Mouse (Mus musculus) intestine, embryonic 15.5 days (tissue): ENCODE data around the gene Mesp2. TPM values are rescaled to one million over a fixed set of nuclear protein-coding genes. Genes with fewer than 3 reads are reported as not detected.

ENCODE experiments used
- ATAC-seq: fragments of 200-750 bp; cut with Nextera tagmentation; 2 replicates; pipeline ENCODE4 v1.8.0; 2017; ENCODE audit warnings: moderate TSS enrichment, moderate library complexity
- H3K27ac ChIP-seq: fragments of 300-500 bp; sonication (generic); 2 replicates; pipeline ENCODE4 v1.5.1; 2015; ENCODE audit warnings: mild to moderate bottlenecking, inconsistent platforms
- H3K27me3 ChIP-seq: fragments of 300-500 bp; sonication (generic); replicated peaks from 2 replicates; pipeline ENCODE4 v1.6.1; 2015; ENCODE audit warnings: inconsistent platforms
- H3K36me3 ChIP-seq: fragments of 300-500 bp; sonication (generic); 2 replicates; pipeline ENCODE4 v1.6.1; 2015; ENCODE audit warnings: inconsistent platforms
- H3K4me1 ChIP-seq: fragments of 300-500 bp; sonication (generic); replicated peaks from 2 replicates; pipeline ENCODE4 v1.6.1; 2015; ENCODE audit warnings: inconsistent platforms
- H3K4me2 ChIP-seq: fragments of 300-500 bp; sonication (generic); replicated peaks from 2 replicates; pipeline ENCODE4 v1.6.1; 2015; ENCODE audit warnings: mild to moderate bottlenecking, inconsistent platforms
- H3K4me3 ChIP-seq: fragments of 300-500 bp; sonication (generic); replicated peaks from 2 replicates; pipeline ENCODE4 v1.5.1; 2015; ENCODE audit warnings: inconsistent platforms
- H3K9ac ChIP-seq: fragments of 300-500 bp; sonication (generic); 2 replicates; pipeline ENCODE4 v1.6.1; 2015; ENCODE audit warnings: inconsistent platforms
- H3K9me3 ChIP-seq: fragments of 300-500 bp; sonication (generic); 2 replicates; pipeline ENCODE4 v1.6.1; 2016; ENCODE audit warnings: inconsistent platforms
- WGBS: fragments of 180-500 bp; shearing (Covaris S2); methylation state at CpG from one replicate; pipeline ENCODE4 v1.1.7; 2015; 5-methylcytosine and 5-hydroxymethylcytosine counted together
- polyA plus RNA-seq: library from polyadenylated mRNA; unstranded; fragments of >200 nt; fragmentation: Nextera tagmentation; extraction: Ambion mirVana; gene quantifications from 2 replicates; pipeline ENCODE4 v1.2.1, GENCODE M21; 2015

Gene Mesp2
- polyA plus RNA-seq, 1 experiment from 2014 or later: 1.3 TPM

DNA sequence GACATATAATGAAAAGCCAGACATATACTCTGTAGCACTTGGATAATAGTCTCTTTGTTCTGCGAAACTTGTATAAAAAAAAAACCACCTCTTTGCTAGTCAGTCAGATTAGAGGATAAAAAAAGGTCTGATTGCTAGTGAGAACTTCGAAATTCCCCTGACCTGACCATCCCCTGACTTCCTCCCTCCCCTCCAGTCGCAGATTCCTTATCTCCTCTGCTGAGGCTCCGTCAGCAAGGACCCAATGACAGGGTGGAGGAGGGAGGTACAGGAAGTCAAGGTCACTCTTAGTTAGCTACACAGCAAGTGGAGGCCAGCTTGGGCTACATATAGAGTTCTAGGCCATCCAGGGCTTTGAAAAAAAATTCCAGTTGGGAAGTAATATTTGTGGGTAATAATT, 9.0 kb downstream of the Mesp2 start:
- Histone ChIP-seq H3K4me1 (peaks cover 11% of the 10 kb centered on the region; the same call in 1 of the 2 replicates), H3K9me3 (no peaks in the 10 kb centered on the region), H3K9ac (no peak overlapping the region), H3K27ac (peak overlapping the region; percentile 37; the same call in 1 of the 2 replicates), H3K4me2 (no peak overlapping the region), H3K27me3 (no peaks in the 10 kb centered on the region), H3K36me3 (no peaks in the 10 kb centered on the region), H3K4me3 (no peak overlapping the region)
- whole genome bisulfite sequencing: 23% methylated on average over 4 of the region's 4 CpGs
- ATAC-seq: peak; percentile 88

DNA sequence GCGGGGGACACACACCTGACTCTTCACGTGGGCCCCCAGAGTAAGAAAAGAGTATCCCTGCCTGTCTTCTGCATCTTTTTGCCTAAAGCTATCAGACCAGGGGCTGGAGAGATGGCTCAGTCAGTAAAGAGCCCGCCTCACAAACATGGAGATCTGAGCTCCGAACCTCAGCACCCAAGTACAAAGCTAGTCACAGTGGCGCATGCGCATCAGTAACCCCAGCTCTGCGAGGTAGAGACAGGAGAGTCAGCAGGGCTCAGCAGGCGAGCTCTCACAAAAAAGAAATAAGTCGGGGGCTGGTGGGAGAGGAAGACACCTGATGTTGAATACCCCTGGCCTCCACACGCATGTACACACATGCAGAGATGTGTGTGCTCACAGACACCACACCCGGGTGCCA, 9.5 kb downstream of the Mesp2 start:
- 50% methylated on average over 11 of the region's 11 CpGs for WGBS
- H3K4me3 ChIP-seq: no peak overlapping the region

DNA sequence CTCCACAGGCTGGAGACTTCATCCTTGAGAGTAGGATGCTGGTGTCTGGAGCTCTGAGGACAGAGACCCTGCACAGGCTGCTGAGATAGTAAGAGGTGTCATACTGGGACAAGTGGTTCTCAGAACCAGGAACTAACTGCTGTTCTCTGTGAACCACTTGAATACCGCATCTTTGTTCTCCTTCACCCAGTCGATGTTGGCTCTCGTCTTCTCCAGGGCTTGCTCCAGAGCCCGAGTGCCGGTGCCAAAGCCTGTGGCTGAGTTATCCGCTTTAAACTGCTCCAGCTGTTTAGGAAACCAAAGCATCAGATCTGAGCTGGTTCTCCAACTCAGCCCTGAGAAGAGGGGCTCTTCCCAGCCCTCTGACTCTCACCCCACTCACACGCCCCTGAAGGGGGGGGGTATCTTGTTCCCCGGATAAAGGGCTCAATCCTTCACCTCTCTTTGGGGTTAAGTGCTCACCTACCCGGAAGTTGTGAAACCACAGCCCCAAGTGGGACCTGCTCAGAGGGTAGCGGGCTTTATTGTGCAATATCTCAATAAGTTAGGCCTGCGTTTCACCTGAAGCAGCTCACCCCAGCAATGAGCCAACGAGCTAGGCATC, 11.7 kb downstream of the Mesp2 start:
- Histone ChIP-seq H3K9ac (no peak overlapping the region), H3K27ac (no peak overlapping the region), H3K4me2 (no peak overlapping the region), H3K4me3 (no peak overlapping the region), H3K9me3 (no peaks in the 10 kb centered on the region), H3K4me1 (peaks cover 11% of the 10 kb centered on the region; the same call in 1 of the 2 replicates), H3K27me3 (no peaks in the 10 kb centered on the region), H3K36me3 (peaks cover 10% of the 10 kb centered on the region; the same call in 1 of the 2 replicates)
- WGBS: 78% methylated on average over 12 of the region's 12 CpGs
- ATAC-seq: no peak

More for the DNA sequence above, 9.5 kb downstream of the Mesp2 start:
- H3K27me3 ChIP-seq: no peaks in the 10 kb centered on the region
- no peaks in the 10 kb centered on the region; the same call in 1 of the 2 replicates for H3K36me3 ChIP-seq
- H3K27ac ChIP-seq: peak overlapping the region; percentile 37; the same call in 1 of the 2 replicates
- no peaks in the 10 kb centered on the region for H3K9me3 ChIP-seq
- peaks cover 11% of the 10 kb centered on the region; the same call in 1 of the 2 replicates for H3K4me1 ChIP-seq
- H3K4me2 ChIP-seq: no peak overlapping the region
- H3K9ac ChIP-seq: no peak overlapping the region
- ATAC-seq: peak; percentile 31; the same call in 1 of the 2 replicates

- H3K9me3 ChIP-seq: no peaks in the 10 kb centered on the region
- no peak overlapping the region for H3K27ac ChIP-seq
- no peak overlapping the region for H3K9ac ChIP-seq
- H3K4me3 ChIP-seq: no peak overlapping the region
- no peaks in the 10 kb centered on the region for H3K27me3 ChIP-seq
- no peak overlapping the region for H3K4me2 ChIP-seq
- H3K36me3 ChIP-seq: peaks cover 10% of the 10 kb centered on the region; the same call in 1 of the 2 replicates
- 0 out of 2 replicates have a peak, but pooled peaks cover 2% of the 10 kb centered on the region for H3K4me1 ChIP-seq
- 75% methylated on average over 3 of the region's 3 CpGs for WGBS
- ATAC-seq: no peak
These were observed 17.8 kb downstream of the Mesp2 start for GRCm38 (mm10) chr7:79828341-79828740.

- Histone ChIP-seq H3K27ac (no peak overlapping the region), H3K9me3 (no peaks in the 10 kb centered on the region), H3K4me2 (no peak overlapping the region), H3K36me3 (no peaks in the 10 kb centered on the region), H3K4me1 (0 out of 2 replicates have a peak, but pooled peaks cover 2% of the 10 kb centered on the region), H3K4me3 (no peak overlapping the region), H3K27me3 (no peaks in the 10 kb centered on the region), H3K9ac (no peak overlapping the region)
- 46% methylated on average over 6 of the region's 6 CpGs for WGBS
- no peak for ATAC-seq
These were observed 20.6 kb downstream of the Mesp2 start for GRCm38 (mm10) chr7:79831145-79831544.

DNA sequence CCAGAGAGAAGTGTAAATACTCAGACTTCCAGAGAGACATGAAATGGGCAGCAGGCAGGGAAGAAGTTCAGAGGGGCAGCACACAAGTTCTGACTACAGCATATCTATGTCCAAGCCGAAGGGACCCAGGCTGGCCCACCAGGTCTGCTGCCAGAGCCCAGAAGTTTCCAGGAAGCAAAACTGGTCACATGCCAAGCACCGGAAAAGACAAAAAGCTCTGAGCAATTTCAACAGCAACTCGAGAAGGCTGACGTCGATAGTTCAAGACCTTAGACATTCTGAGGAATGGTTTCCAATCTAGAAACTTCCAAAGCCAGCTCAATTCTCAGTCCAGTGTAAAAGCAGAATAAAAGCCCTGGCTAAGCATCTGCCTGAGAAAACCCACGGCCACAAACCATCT, 21.1 kb downstream of the Mesp2 start:
- Histone ChIP-seq H3K36me3 (no peaks in the 10 kb centered on the region), H3K4me1 (0 out of 2 replicates have a peak, but pooled peaks cover 2% of the 10 kb centered on the region), H3K27me3 (no peaks in the 10 kb centered on the region), H3K4me3 (no peak overlapping the region), H3K4me2 (no peak overlapping the region), H3K9me3 (no peaks in the 10 kb centered on the region), H3K27ac (peak overlapping the region; percentile 7; the same call in 1 of the 2 replicates), H3K9ac (no peak overlapping the region)
- no peak for ATAC-seq
- 59% methylated on average over 6 of the region's 6 CpGs for WGBS

DNA sequence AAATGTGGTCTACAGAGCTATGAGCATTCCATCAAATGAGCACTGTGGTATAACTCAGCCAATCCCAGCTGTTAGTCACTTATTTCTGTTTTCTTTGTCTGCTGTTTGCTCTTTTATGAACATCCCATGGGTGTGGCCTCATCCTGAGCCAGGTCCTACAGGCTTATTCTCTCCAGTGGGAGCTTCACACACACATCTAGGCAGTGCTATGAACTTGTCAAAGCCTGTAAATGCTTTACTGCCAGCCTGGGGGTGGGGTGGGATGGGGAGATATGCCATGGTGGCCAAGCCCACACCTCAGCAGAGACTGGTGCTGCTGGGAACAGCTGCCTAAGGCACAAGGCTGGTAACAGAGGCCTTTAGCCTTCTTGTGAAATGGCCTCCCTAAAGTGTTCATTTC, 22.5 kb downstream of the Mesp2 start:
- H3K4me1 ChIP-seq: 0 out of 2 replicates have a peak, but pooled peaks cover 2% of the 10 kb centered on the region
- H3K36me3 ChIP-seq: no peaks in the 10 kb centered on the region
- H3K27me3 ChIP-seq: no peaks in the 10 kb centered on the region
- no peak overlapping the region for H3K4me3 ChIP-seq
- H3K9ac ChIP-seq: no peak overlapping the region
- no peak overlapping the region for H3K27ac ChIP-seq
- no peaks in the 10 kb centered on the region for H3K9me3 ChIP-seq
- no peak overlapping the region for H3K4me2 ChIP-seq
- 0 out of 2 replicates have a peak, but pooled peaks have one; percentile 27 for ATAC-seq

DNA sequence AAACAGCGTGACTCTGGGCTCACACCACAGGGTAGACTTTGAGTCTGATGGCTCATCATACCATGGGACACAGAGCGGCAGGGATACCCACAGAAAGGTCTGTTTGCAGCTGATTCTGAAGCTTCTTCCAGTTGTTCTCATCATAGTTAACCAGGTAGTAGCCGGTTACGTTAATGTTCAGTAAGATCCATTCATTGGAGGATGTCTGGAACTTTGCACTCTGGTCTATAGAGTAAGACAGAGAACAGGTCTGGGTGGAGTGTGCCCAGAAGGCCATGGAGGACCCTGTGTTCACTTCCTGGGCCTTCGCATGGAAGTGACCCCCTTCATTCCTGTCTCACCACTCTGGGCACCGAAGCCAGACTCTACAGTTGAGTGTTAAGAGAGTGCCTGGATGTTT, 24.7 kb downstream of the Mesp2 start:
- H3K4me3 ChIP-seq: no peak overlapping the region
- H3K4me1 ChIP-seq: 0 out of 2 replicates have a peak, but pooled peaks cover 2% of the 10 kb centered on the region
- 96% methylated on average over 6 of the region's 6 CpGs for WGBS
- no peak overlapping the region for H3K9ac ChIP-seq
- H3K4me2 ChIP-seq: no peak overlapping the region
- no peak overlapping the region for H3K27ac ChIP-seq
- no peaks in the 10 kb centered on the region for H3K27me3 ChIP-seq
- H3K9me3 ChIP-seq: no peaks in the 10 kb centered on the region
- H3K36me3 ChIP-seq: no peaks in the 10 kb centered on the region
- no peak for ATAC-seq

DNA sequence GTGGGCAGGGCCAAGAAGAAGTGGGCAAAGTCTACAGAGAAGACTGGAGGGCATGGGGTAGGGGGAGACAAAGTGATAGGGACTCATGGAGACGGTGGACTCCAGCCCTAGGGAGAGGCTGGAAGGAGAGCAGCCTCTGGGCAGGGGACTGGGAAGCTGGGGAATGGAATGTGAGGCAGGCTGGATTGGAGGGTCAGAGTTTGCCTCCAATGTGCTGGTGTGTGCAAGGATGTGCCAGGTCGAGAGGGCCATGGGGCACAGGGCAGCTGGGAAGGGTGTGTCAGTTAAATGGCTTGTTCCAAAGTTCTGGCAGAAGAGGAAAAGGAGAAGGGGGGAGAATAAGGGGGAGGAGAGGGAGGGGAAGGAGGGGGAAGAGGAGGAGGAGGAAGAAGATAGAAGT, 26.7 kb downstream of the Mesp2 start:
- Histone ChIP-seq H3K9ac (no peak overlapping the region), H3K27me3 (no peaks in the 10 kb centered on the region), H3K36me3 (no peaks in the 10 kb centered on the region), H3K27ac (no peak overlapping the region), H3K4me1 (0 out of 2 replicates have a peak, but pooled peaks cover 2% of the 10 kb centered on the region), H3K4me2 (no peak overlapping the region), H3K9me3 (no peaks in the 10 kb centered on the region), H3K4me3 (no peak overlapping the region)
- ATAC-seq: peak; percentile 62
- WGBS: 38% methylated on average over 2 of the region's 2 CpGs

DNA sequence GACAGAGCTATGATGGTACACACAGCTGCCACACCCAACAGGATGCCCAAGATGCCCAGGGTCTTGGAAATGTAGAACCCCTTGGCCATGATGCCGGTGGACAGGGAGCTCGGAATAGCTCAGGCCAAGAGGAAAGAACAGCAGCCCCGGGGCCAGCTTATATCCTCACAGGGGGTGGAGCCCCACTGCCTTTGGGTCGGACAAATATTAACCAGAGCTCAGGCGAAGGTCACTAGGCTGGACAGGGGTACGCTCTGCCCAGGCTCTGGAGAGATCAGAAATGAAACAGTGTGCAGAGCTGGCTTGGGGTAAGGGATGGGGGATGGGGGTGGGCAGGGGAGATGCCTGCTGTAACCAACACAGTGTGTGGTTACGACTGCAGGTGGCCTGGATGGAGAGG, 31.6 kb downstream of the Mesp2 start:
- peak overlapping the region; percentile 17; the same call in 1 of the 2 replicates for H3K9ac ChIP-seq
- peak; percentile 81 for ATAC-seq
- no peaks in the 10 kb centered on the region for H3K27me3 ChIP-seq
- 33% methylated on average over 7 of the region's 7 CpGs for WGBS
- H3K27ac ChIP-seq: peak overlapping the region; percentile 76
- H3K4me1 ChIP-seq: 0 out of 2 replicates have a peak, but pooled peaks cover 10% of the 10 kb centered on the region
- H3K36me3 ChIP-seq: no peaks in the 10 kb centered on the region
- peak overlapping the region; percentile 26 for H3K4me3 ChIP-seq
- peak overlapping the region; percentile 52 for H3K4me2 ChIP-seq
- H3K9me3 ChIP-seq: no peaks in the 10 kb centered on the region

DNA sequence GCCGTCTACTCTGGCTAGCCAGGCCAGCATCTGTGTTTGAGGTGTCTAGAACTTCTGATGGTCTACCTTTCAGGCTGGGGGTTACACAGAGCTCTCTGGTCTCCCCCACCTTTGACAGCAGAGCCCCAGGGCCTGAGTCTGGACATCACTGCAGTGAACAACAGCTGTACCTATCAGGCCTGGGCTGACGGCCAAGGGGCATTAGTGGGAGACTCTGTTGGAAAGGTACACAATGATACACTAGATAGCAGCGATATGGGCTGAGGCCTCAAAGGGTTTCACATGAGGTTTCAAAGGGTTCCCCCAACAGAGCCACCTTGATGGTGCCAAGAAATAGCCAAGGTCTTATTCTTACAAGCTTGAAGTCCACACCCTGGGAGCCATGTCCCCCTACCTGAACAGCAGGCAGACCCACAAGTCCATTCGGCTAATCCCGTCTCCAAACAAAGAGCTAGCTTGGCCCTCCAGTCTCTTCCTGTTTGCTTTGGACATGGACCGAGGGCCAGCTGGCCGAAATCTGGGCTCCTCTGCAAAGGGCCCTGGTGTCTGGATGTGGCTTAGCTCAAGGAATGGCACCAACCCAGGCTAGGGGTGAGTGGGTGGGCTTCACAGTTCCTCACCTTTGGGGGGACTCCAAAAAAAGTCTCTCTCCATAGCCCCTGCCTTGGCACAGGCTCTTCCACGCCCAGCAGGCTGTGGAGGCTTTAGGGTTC, 33.7 kb downstream of the Mesp2 start:
- Histone ChIP-seq H3K4me3 (no peak overlapping the region), H3K4me1 (peaks cover 18% of the 10 kb centered on the region), H3K27me3 (no peaks in the 10 kb centered on the region), H3K27ac (peak overlapping the region; percentile 44; the same call in 1 of the 2 replicates), H3K36me3 (no peaks in the 10 kb centered on the region), H3K9ac (peak overlapping the region; percentile 5; the same call in 1 of the 2 replicates), H3K4me2 (peak overlapping the region; percentile 52), H3K9me3 (no peaks in the 10 kb centered on the region)
- WGBS: 56% methylated on average over 8 of the region's 8 CpGs
- peak; percentile 15 for ATAC-seq

GRCm38 (mm10) chr7:79846342-79846741, 35.8 kb downstream of the Mesp2 start:
- H3K9ac ChIP-seq: peak overlapping the region; percentile 64; the same call in 1 of the 2 replicates
- ATAC-seq: no peak
- H3K4me1 ChIP-seq: peaks cover 18% of the 10 kb centered on the region
- no peaks in the 10 kb centered on the region for H3K9me3 ChIP-seq
- peak overlapping the region; percentile 82 for H3K4me2 ChIP-seq
- 87% methylated on average over 2 of the region's 2 CpGs for WGBS
- no peaks in the 10 kb centered on the region for H3K36me3 ChIP-seq
- peak overlapping the region; percentile 54 for H3K4me3 ChIP-seq
- H3K27me3 ChIP-seq: no peaks in the 10 kb centered on the region
- no peak overlapping the region for H3K27ac ChIP-seq
